ENCODE assay signal across 8 mouse cellular contexts in genomic region chr12:112077651-112078050, GRCm38 (mm10). TPM values are rescaled to one million over a fixed set of nuclear protein-coding genes. Genes with fewer than 3 reads are reported as not detected.
DNase-seq lines count a peak whose midpoint lies in the region; ATAC-seq and TF ChIP-seq lines count a peak whose summit lies in the region.
"Had no signal": no experiment of that assay in that cellular context is flagged by ENCODE, and none has a peak within 500 bp of the region (broad histone marks: within the 10 kb centered on the region; RNA-seq: fewer than 3 reads in every experiment).

No protein-coding gene starts in this region.

- 13% methylated on average over 6 of the region's 6 CpGs for WGBS in forebrain, embryonic 14.5 days
- 5% methylated on average over 6 of the region's 6 CpGs for WGBS in hindbrain, embryonic 15.5 days
- WGBS in midbrain, embryonic 10.5 days = 14% methylated on average over 6 of the region's 6 CpGs

- no peak overlapping the region for H3K9ac ChIP-seq in forebrain, embryonic 14.5 days (ENCODE audit: low read length)
- no peak overlapping the region for H3K9ac ChIP-seq in hindbrain, embryonic 15.5 days
- H3K9ac ChIP-seq: limb, embryonic 15.5 days had no signal

- intact Hi-C loops in left cerebral cortex, postnatal 14 days (cut with DNase I) = no loop called here

- no peaks in the 10 kb centered on the region for H3K4me1 ChIP-seq in forebrain, embryonic 14.5 days (ENCODE audit: control insufficient read depth, insufficient read depth, low read length)
- H3K4me1 ChIP-seq in hindbrain, embryonic 15.5 days (replicated peaks) = no peaks in the 10 kb centered on the region
- H3K4me1 ChIP-seq in midbrain, embryonic 10.5 days = peaks cover 4% of the 10 kb centered on the region; the same call in 1 of the 2 replicates
- H3K4me1 ChIP-seq: limb, embryonic 15.5 days had no signal

- no peak overlapping the region for H3K27ac ChIP-seq in forebrain, embryonic 14.5 days (ENCODE audit: low read depth, low read length)
- no peak overlapping the region for H3K27ac ChIP-seq in hindbrain, embryonic 15.5 days (replicated peaks)
- H3K27ac ChIP-seq in midbrain, embryonic 10.5 days (replicated peaks) = no peak overlapping the region
- H3K27ac ChIP-seq: limb, embryonic 15.5 days had no signal

- no peak for TF ChIP-seq POLR2A in brain, embryonic 14.5 days (IDR thresholded peaks at IDR 0.05; ENCODE audit: borderline replicate concordance, extremely low read depth, insufficient read depth, insufficient read length, poor library complexity, severe bottlenecking)

- DNase-seq in MN1 (ENCODE audit: low spot score) = peak; percentile 67
- peak; percentile 73 for DNase-seq in brain, embryonic 14.5 days (ENCODE audit: low read depth)
- DNase-seq in forebrain, embryonic 14.5 days (ENCODE audit: low spot score) = peak; percentile 76
- DNase-seq in left cerebral cortex, postnatal 14 days (ENCODE audit: low spot score in 2 of 2) = peak; percentile 39 to 70
- peak; percentile 77 for DNase-seq in midbrain, embryonic 10.5 days (ENCODE audit: low spot score)
- peak; percentile 43 to 74 for DNase-seq in spleen, postnatal 10 days (ENCODE audit: low spot score in 2 of 2)

- peak; percentile 65; the same call in 1 of the 2 replicates for ATAC-seq in forebrain, embryonic 14.5 days
- ATAC-seq in hindbrain, embryonic 15.5 days (ENCODE audit: low FRiP score, low read depth) = peak; percentile 63; the same call in 1 of the 2 replicates

- no peaks in the 10 kb centered on the region for H3K9me3 ChIP-seq in forebrain, embryonic 14.5 days (replicated peaks; ENCODE audit: control insufficient read depth, low read length)
- no peaks in the 10 kb centered on the region for H3K9me3 ChIP-seq in hindbrain, embryonic 15.5 days
- no peaks in the 10 kb centered on the region for H3K9me3 ChIP-seq in midbrain, embryonic 10.5 days (replicated peaks)
- H3K9me3 ChIP-seq: limb, embryonic 15.5 days had no signal

- H3K36me3 ChIP-seq in forebrain, embryonic 14.5 days (ENCODE audit: control insufficient read depth, insufficient read depth, low read length) = no peaks in the 10 kb centered on the region
- H3K36me3 ChIP-seq in hindbrain, embryonic 15.5 days = no peaks in the 10 kb centered on the region
- no peaks in the 10 kb centered on the region for H3K36me3 ChIP-seq in midbrain, embryonic 10.5 days
- H3K36me3 ChIP-seq: limb, embryonic 15.5 days had no signal

- no peaks in the 10 kb centered on the region for H3K27me3 ChIP-seq in forebrain, embryonic 14.5 days (replicated peaks; ENCODE audit: control insufficient read depth, insufficient read depth, low read length)
- no peaks in the 10 kb centered on the region for H3K27me3 ChIP-seq in hindbrain, embryonic 15.5 days
- no peaks in the 10 kb centered on the region for H3K27me3 ChIP-seq in midbrain, embryonic 10.5 days (ENCODE audit: low read depth, poor library complexity, severe bottlenecking)
- H3K27me3 ChIP-seq: limb, embryonic 15.5 days had no signal

- no peak overlapping the region for H3K4me3 ChIP-seq in forebrain, embryonic 14.5 days (ENCODE audit: low read depth, low read length)
- H3K4me3 ChIP-seq in hindbrain, embryonic 15.5 days = no peak overlapping the region
- H3K4me3 ChIP-seq in midbrain, embryonic 10.5 days = no peak overlapping the region
- H3K4me3 ChIP-seq: limb, embryonic 15.5 days had no signal

- peak; percentile 95 for TF ChIP-seq CTCF in brain, embryonic 14.5 days (IDR thresholded peaks at IDR 0.05; ENCODE audit: borderline replicate concordance, extremely low read depth, insufficient read depth, insufficient read length)

- H3K4me2 ChIP-seq in forebrain, embryonic 14.5 days (ENCODE audit: low read length) = no peak overlapping the region
- no peak overlapping the region for H3K4me2 ChIP-seq in hindbrain, embryonic 15.5 days
- H3K4me2 ChIP-seq: limb, embryonic 15.5 days had no signal

RNA-seq across cellular contexts. Expression of gene Aspg, which starts 28.8 kb away (rescaled TPM):
- polyA plus RNA-seq in brain, embryonic 14.5 days (2012; rRNA removed) = 0.36 and 0.97 TPM in 2 replicates
- polyA plus RNA-seq in forebrain, embryonic 14.5 days (2014; fragmentation: Nextera tagmentation; extraction: Ambion mirVana) = 0.17 and 0.46 TPM in 2 replicates
- polyA plus RNA-seq in hindbrain, embryonic 15.5 days (2015; fragmentation: Nextera tagmentation; extraction: Ambion mirVana) = 0.86 and 1.0 TPM in 2 replicates
- total RNA-seq in left cerebral cortex, postnatal 14 days (2021) = 1 to 10 TPM; 1.9 to 4.7 TPM
- polyA plus RNA-seq in midbrain, embryonic 10.5 days (2016; fragmentation: Nextera tagmentation; extraction: Ambion mirVana) = 1.3 and 1.5 TPM in 2 replicates
